Mouse (Mus musculus): ENCODE data around the gene Pak7.

The Pak7 gene

DNA sequence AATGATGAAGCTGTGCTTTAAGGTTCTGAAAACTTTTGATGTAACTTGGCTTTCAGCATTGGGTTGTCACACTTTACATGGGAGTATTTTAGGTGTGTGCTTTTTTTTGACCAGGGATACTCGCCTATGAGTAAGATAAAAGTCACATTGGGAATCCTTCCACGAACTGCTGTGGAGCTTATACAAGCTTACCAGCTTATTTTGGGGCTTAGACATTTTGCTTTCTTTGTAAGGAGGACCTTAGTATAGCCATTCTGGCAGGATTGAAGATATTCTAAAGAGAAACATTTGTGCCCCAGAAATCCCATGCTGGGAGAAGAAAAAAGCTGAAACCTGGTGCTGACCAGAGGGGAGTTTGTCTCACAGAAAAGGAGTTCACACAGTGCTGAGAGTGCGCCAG lies 212.7 kb downstream of the Pak7 start:
- peak; percentile 7 for DNase-seq (ENCODE audit: low spot score)

- DNase-seq (ENCODE audit: low spot score) = no peak
These were observed 237.0 kb downstream of the Pak7 start for GRCm38 (mm10) chr2:136150752-136151151.

GRCm38 (mm10) chr2:136149530-136149929 lies 238.2 kb downstream of the Pak7 start:
- DNase-seq (ENCODE audit: low spot score) = no peak

DNA sequence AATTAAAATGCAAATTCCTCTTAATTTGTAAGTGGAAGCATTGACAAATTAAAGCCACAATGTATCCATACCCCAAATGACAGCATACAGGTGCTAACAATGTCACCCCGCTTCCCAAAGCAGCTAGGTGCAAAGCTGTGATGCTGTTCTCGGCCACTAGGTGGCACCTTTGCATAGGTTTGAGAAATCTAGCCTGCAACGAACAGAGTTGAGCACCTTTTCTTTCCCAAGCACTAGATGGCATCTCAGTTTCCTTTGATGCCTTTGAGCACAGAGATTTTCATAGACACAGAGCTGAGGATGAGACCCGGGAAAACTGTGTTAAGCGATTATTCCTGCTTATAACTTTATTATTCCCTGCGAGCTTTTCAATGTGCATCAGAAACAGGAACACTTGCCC lies 238.8 kb downstream of the Pak7 start:
- peak; percentile 59 for DNase-seq (ENCODE audit: low spot score)

DNA sequence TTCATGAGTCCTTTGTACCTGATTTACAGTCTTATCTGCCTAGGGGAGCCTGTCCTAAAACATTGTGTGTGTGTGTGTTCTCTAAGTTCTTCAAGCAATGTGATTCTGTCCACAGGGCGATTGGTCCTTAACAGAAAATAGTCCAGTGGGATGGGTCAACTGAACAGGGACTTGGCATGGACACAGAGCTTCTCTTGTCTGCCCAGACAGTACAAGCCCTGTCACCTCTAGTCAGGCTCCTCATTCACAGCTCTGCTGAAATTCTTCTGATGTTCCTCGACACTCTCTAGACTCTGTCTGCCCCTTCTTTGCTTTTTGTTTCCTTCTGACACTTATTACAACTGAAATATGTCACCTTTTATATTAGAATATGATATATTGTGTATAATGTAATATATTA lies 247.0 kb downstream of the Pak7 start:
- no peak for DNase-seq (ENCODE audit: low spot score)

- no peak for DNase-seq (ENCODE audit: low spot score)
These were observed 248.4 kb downstream of the Pak7 start for GRCm38 (mm10) chr2:136139159-136140069.

GRCm38 (mm10) chr2:136138451-136138850 lies 249.3 kb downstream of the Pak7 start:
- DNase-seq (ENCODE audit: low spot score) = no peak

- DNase-seq (ENCODE audit: low spot score) = no peak
These were observed 265.9 kb downstream of the Pak7 start for GRCm38 (mm10) chr2:136121867-136122266.

DNA sequence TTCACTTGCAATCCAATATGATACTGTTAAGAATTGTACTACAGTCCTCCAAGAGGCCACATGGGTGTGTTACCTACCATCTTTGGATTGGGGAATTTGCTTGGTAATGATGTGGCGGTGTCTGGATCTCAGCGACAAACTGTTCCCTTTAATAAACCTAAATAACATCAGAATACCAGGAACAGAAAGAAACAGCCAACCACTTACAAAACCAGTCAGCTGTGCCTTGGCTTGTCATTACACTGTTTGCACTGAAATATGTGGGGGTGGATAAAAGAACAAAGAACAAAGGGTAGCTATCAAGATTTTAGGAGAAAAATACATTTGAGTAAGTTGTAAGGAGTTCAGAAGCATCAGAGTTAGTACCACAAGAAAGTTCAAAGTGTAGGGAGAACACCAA lies 269.8 kb downstream of the Pak7 start:
- DNase-seq (ENCODE audit: low spot score) = no peak

DNA sequence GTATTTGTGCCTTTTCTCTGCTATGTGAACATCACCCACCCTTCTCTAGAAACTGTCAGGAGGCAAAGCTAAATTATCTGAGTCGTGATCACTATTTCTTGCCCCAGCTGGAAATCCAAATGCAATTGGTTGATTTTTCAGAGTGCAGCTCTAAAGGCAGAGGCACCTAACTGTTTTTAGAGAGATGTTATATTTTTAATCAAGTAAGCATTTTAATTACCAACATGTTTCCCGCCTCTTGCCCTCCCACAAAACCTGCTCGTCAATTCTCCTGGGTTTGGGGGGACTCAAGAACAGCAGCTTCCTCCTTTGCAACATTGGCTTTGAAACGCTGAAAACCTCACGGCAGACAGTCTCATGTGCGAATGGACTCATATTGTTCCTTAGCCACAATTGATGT lies 274.4 kb downstream of the Pak7 start:
- DNase-seq (ENCODE audit: low spot score) = no peak

GRCm38 (mm10) chr2:136109038-136109363 lies 278.8 kb downstream of the Pak7 start:
- no peak for DNase-seq (ENCODE audit: low spot score)

DNA sequence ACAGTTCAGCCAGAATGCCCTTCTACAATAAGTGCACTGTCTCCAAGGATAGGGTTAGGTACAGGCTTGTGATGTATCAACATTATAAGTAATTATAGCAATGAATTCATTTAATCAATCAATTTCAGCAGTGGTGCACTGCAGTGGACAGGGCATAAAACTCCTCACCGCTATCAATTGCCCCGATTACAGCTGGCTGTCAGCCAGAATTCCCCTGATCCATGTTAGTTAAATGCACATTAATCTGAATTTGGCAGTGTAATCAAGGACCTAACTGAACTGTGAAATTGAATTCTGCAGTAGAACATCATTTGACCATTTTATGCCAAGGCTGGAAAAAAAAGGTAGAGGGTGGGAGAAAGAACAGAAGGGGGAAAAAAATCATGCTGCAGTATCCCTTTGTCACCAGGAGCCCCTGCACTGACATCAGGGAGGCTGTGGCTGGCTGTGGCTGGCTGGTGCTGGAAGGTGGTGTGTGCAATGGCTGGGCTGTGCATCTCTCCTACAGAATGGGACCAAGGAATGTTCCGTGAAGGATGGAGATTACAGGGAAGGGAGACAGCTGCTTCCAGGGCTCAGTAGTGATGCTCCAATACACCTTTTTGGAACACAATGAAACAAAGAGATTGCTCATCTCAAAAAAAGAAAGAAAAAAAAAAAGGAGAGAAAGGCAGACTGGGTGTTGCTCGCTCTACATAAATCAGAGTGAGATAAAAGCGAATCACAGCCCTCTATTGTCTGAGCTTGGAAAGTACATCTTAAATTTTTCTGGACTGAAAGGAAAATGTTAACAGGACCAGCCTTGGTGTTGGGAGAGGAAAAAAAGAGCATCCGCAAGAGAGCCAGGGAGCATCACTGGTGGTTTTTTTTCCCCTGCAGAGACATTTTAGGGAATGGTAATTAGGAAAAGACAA lies 279.4 kb downstream of the Pak7 start:
- DNase-seq (ENCODE audit: low spot score) = no peak

DNA sequence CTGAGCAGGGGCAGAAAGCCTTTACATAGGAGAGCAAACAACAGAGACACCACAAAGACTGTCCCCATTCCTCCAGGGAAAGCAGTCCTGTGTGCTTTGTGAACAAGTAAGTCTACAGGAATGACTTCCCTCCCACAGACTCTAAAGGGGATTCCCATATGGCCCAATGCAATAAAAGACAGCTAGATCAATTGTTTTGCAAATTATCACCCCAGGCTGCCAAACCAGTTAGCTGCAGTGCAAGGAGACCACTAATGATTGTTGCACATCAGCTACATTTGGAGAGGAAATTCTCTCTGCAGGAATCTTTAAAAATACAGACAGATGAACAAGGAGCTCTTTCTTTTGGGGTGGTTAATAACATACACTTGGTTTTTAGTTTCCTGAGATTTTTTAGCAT lies 280.2 kb downstream of the Pak7 start:
- DNase-seq (ENCODE audit: low spot score) = no peak

DNA sequence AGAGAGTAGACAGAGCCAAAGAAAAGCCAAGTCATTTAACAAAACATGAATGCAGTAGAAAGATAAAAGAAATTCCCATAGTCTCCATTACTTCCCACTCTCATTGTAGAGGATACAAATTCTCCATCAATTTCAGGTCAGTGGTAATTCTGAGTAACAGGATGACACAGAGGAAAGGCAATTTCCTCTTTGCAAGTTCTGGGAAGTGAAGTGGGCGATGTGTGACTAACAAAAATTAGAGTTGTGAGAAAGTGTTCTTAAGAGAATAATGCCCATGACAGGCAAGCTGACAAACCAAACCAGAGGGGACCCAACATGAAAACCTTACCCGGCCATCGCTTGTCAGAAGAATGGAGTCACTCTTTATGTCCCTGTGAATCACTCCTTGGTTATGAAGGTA lies 290.6 kb downstream of the Pak7 start:
- no peak for DNase-seq (ENCODE audit: low spot score)

DNA sequence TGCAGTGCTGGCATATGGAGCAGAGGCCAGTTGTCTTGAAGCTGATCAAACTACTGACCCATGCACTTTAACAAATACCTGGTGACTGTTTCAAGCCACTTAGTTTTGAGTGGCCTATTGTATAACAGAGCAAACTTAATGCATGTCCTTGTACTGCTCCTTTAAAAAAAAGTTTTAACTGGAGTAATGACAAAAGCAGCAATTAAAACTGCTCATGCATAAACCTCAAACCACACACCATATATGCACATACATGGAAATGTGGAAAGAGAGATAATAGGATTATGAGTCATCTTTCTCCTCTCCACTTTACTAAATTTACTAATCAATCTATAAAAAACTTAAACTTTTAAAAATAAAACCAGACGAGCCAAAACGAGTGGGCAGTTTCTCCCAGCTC lies 291.8 kb downstream of the Pak7 start:
- no peak for DNase-seq (ENCODE audit: low spot score)

GRCm38 (mm10) chr2:136064356-136064755 lies 323.4 kb downstream of the Pak7 start:
- no peak for DNase-seq (ENCODE audit: low spot score)

GRCm38 (mm10) chr2:136059029-136059669 lies 328.6 kb downstream of the Pak7 start:
- DNase-seq (ENCODE audit: low spot score) = no peak

DNA sequence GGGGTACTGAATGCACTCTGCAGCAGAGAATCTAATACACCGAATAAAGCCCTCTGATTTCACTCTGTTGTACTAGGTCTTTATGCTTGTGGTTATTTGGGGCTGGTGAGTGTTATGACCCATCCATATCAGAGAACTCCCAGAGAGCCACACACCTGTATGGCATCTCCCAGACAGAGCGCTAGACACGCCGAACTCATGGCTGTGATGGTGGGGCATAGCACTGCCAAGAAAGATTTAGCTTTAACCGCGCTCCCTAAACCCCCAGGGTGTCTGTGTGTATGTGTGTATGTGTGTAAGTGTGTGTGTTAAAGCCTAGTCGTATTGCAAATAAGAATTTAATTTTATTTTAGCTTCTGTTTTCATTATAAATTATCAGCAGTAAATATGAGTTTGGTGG lies 329.4 kb downstream of the Pak7 start:
- no peak for DNase-seq (ENCODE audit: low spot score)

DNA sequence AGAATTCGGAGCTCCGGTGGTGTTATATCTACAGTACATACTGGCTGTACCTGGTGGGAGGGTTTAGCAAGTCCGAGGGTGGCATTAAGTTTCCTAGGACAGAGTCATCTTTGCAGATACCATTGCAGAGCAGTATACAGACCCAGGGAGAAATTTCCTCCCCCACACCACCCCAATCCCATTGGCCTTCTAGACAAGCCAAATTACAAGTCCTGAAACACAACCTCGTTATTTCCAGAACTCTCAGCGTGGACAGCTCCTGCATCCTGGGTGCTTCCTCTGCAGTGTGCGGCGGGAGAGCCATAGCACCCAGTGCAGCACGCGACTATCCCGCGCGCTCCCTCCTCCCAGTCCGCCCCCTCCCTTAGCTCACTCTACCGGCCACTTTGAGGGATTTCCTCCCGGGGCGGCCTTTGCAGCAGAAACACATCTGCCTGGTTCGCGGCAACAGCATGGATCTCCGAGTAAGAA lies 329.9 kb downstream of the Pak7 start:
- no peak for DNase-seq (ENCODE audit: low spot score)

- DNase-seq (ENCODE audit: low spot score) = no peak
These were observed 336.0 kb downstream of the Pak7 start, which contains the start of gene Lamp5 for GRCm38 (mm10) chr2:136051688-136052289. TSS of gene Lamp5 (plus strand) at chr2:136052239.

DNA sequence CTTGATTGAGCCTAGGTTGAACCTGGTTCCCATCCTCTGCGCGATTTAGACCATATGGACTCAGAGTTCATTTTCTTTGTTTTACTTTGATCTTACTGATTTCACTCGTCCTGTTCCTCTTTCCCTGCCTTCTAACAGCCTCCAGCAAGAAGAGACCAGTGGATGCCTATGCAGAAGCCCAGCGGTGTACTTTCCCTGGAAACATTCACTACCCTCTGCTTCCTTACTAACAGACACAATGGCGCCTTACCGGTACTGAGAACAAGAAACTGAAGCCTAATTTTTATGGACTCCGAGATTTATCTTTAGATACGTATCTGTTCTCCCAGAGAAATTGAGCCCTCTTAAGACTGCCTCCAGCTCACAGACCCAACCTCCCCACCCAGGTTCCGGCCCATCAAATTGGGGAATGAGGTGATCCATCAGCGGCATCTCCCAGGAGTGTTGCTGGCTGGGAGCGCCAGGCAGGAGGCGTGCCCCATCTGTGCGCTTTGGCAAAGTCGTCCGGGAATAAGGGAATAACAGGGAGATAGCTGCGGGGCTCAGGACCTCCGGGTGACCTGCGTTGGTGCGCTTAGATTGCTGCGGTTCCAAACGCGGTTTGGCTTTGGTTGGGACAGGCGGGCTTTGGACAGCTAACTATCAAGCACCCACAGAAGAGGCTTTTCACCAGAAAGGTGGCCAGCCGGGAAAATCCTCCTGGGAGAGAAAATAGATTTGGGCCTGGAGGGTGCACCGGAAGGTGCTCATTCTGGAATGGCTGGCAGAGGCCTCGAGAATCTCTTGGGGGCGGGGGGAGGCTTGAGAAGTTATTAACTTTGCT lies 336.8 kb downstream of the Pak7 start:
- no peak for DNase-seq (ENCODE audit: low spot score)
